Mouse (Mus musculus): ENCODE results near the gene Pold4. TPM values are rescaled to one million over a fixed set of nuclear protein-coding genes. Genes with fewer than 3 reads are reported as not detected.

The Pold4 gene
- 13.1 and 15.0 TPM in 2 replicates for polyA plus RNA-seq (2015; fragmentation: Nextera tagmentation; extraction: Ambion mirVana)

DNA sequence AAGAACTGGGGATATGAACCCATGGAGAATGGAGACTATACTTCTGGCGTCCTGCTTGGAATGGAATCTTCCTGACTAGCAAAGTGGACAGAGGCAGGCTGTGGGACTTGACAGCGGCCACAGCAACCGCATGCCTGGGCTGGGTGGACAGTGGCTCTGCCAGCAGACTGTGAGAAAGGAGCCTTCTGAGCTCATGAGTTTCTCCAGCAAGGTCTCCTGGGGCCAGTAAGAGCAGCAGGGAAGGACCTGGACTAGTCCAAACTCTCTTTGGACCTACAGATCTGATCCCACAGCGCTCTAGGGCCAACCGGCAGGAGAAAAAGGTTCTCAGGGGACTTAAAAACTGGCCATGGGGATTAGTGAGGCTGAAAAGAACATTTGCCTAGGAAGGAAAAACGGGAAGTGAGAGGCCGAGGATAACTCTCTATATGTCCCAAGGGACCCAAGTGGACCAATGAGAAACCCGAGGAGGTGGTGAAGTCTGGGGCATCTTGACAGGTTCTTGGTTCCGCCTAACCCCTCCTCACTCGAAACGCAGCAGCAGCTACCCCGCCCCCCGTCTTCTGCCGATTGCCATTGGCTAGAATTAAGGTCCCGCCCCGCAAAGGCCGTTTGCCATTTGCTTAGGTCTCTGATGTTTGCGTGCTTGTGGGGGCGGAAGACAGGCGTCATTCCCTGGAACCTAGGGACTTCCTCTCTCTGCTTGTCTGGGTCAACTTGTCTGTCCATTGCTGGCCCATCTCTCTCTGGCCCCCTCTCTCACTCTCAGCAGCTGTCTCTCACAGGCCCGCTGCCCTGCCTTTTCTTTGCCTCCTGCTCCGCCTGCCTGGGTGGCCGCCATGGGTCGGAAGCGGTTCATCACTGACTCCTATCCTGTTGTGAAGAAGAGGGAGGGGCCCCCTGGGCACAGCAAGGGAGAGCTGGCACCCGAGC, at the start of gene Pold4:
Pold4 (plus strand) TSS at position 647 of the 933 bp plus-strand sequence.
- Histone ChIP-seq H3K9ac (peak within 1 kb of the TSS; percentile 67), H3K36me3 (replicated peaks) (no peaks in the 10 kb centered on the region), H3K27me3 (peaks cover 31% of the 10 kb centered on the region), H3K4me3 (replicated peaks) (peak within 1 kb of the TSS; percentile 66), H3K27ac (replicated peaks) (peak within 1 kb of the TSS; percentile 83), H3K9me3 (replicated peaks) (no peaks in the 10 kb centered on the region), H3K4me2 (peak within 1 kb of the TSS; percentile 85), H3K4me1 (replicated peaks) (peaks cover 43% of the 10 kb centered on the region)
- 13% methylated on average over 26 of the region's 26 CpGs for WGBS (ENCODE audit: insufficient replicate concordance)
- ATAC-seq (ENCODE audit: insufficient read depth), result peak; percentile 87

DNA sequence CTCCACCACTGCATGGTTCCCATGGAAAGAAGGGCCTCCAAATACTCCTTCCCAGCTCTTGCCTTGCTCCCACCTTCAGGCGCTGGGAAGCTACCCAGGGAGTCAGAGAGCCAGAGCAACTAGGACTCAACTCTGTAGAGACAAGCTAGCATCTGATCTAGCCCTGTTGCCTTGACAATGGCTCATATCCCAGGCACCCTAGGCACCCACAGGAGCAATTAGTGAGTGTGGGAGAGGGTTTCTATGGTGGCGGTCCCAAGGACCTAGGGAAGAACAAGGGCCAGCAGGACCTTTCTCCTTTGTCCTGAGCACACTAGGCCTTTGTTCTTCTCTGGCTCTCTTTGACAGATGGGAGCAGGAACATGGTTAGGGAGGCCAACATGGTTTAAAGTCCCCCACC, 48.0 kb upstream of the Pold4 start:
- H3K27ac ChIP-seq (replicated peaks), result no peak overlapping the region
- H3K9me3 ChIP-seq (replicated peaks), result no peaks in the 10 kb centered on the region
- H3K9ac ChIP-seq, result no peak overlapping the region
- H3K27me3 ChIP-seq, result no peaks in the 10 kb centered on the region; the same call in 1 of the 2 replicates
- H3K4me2 ChIP-seq, result no peak overlapping the region
- peaks cover 38% of the 10 kb centered on the region for H3K4me1 ChIP-seq (replicated peaks)
- no peak for ATAC-seq (ENCODE audit: insufficient read depth)
- no peak overlapping the region for H3K4me3 ChIP-seq (replicated peaks)
- WGBS (ENCODE audit: insufficient replicate concordance), result 62% methylated on average over 2 of the region's 2 CpGs
- H3K36me3 ChIP-seq (replicated peaks), result no peaks in the 10 kb centered on the region

DNA sequence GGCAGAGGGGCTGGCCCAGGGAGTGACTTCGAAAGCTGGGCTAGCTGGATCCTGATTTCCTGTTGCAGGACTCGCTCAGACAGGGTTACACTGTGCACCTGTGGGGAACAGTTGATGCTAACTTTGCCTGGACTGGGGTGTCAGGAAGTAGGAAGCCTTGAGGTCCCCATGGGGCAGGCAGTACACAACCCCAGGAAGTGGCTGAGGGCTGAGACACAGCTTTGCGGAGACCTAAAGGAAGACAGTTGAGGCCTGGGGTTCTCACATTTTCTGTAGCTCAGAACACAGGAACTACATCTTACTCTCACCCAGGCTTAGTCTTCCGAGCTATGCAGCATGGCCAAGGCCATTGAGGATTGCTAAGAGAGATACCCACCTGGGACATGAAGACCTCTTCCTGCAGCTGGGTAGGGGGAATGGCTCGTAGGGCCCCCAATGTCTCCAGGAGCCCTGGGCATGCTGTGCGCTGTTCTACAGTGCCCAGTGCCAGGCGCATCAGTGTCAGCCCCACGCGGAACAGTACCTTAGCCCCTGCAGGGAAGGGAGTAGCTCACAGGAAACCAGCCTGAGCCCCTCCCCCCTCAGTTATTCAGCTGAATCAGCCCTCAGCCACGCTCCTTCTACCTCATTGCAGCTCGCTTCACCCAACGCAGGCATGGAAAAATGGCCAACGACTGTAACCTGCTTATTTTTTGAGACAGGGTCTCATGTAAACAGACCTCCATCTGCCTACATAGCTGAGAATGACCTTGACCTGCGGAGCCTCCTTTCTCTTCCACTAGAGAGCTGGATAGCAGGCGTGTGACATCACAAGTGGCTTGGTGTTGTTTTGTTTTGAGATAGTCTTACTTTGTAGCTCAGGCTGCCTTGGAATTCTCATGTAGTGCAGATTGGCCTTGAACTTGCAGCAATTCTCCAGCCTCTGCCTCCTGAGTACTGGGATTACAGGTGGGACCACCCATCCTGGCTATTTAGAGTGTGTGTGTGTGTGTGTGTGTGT, 46.4 kb upstream of the Pold4 start:
- Histone ChIP-seq H3K4me2 (peak overlapping the region; percentile 19; the same call in 1 of the 2 replicates), H3K27ac (replicated peaks) (peak overlapping the region; percentile 42; the same call in 1 of the 2 replicates), H3K4me1 (replicated peaks) (peaks cover 37% of the 10 kb centered on the region), H3K36me3 (replicated peaks) (no peaks in the 10 kb centered on the region), H3K4me3 (replicated peaks) (no peak overlapping the region), H3K27me3 (no peaks in the 10 kb centered on the region; the same call in 1 of the 2 replicates), H3K9me3 (replicated peaks) (no peaks in the 10 kb centered on the region), H3K9ac (no peak overlapping the region)
- peak; percentile 55; the same call in 1 of the 2 replicates for ATAC-seq (ENCODE audit: insufficient read depth)
- 24% methylated on average over 15 of the region's 15 CpGs for WGBS (ENCODE audit: insufficient replicate concordance)

DNA sequence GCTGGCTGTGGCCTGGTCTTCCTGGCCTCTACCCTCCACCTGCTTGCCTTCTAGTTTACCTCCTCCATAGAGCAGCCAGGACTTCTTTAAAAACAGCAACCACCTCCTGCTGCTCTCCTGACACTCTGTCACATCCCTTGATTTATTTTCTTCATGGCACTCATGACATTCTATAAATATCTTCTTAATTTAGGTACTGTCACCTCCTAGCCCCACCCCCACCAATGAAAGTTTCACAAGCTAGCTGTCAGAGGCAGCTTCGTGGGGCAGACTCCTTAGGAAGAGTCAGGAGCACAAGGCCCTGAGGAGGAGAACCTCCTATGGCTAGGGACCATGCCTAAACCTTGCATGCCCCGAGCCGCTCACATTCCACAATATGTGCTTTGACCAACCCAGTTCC, 44.4 kb upstream of the Pold4 start:
- 64% methylated on average over 3 of the region's 3 CpGs for WGBS (ENCODE audit: insufficient replicate concordance)
- no peak overlapping the region for H3K27ac ChIP-seq (replicated peaks)
- H3K9ac ChIP-seq, result no peak overlapping the region
- no peaks in the 10 kb centered on the region for H3K36me3 ChIP-seq (replicated peaks)
- no peak overlapping the region for H3K4me3 ChIP-seq (replicated peaks)
- H3K27me3 ChIP-seq, result no peaks in the 10 kb centered on the region
- peaks cover 45% of the 10 kb centered on the region for H3K4me1 ChIP-seq (replicated peaks)
- H3K9me3 ChIP-seq (replicated peaks), result no peaks in the 10 kb centered on the region
- no peak for ATAC-seq (ENCODE audit: insufficient read depth)
- no peak overlapping the region for H3K4me2 ChIP-seq

DNA sequence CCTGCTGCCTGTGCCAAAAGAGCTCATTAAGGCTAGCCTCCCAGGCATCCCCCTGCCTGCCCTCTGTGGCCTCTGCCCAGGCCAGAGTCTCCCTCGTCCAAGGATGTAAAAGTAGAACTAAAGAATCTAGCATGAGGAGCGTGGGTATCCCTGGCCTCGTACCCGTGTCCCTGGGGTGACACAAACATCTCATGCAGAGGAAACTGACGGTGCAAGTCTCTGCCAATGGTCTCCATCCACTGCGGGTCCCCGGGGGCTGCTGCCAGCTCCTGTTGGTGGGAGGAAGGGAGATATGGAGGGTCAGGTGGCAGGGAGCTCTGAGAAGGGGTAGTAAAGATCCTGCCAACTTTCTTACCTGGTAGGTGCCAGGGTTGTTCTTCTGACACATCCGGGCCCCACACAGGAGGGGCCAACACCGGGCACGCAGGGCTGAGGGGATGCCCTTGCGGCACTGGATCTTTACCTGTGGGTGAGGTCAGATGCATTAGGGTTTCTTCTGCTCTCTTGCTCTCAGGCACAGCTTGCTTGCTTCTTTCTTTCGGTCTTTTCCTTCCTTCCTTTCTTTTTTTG, 42.6 kb upstream of the Pold4 start:
- WGBS (ENCODE audit: insufficient replicate concordance), result 70% methylated on average over 12 of the region's 12 CpGs
- no peaks in the 10 kb centered on the region for H3K27me3 ChIP-seq
- no peak overlapping the region for H3K4me3 ChIP-seq (replicated peaks)
- no peak for ATAC-seq (ENCODE audit: insufficient read depth)
- H3K9me3 ChIP-seq (replicated peaks), result no peaks in the 10 kb centered on the region
- H3K36me3 ChIP-seq (replicated peaks), result peaks cover 13% of the 10 kb centered on the region
- H3K27ac ChIP-seq (replicated peaks), result no peak overlapping the region
- no peak overlapping the region for H3K9ac ChIP-seq
- no peak overlapping the region for H3K4me2 ChIP-seq
- peaks cover 53% of the 10 kb centered on the region for H3K4me1 ChIP-seq (replicated peaks)

DNA sequence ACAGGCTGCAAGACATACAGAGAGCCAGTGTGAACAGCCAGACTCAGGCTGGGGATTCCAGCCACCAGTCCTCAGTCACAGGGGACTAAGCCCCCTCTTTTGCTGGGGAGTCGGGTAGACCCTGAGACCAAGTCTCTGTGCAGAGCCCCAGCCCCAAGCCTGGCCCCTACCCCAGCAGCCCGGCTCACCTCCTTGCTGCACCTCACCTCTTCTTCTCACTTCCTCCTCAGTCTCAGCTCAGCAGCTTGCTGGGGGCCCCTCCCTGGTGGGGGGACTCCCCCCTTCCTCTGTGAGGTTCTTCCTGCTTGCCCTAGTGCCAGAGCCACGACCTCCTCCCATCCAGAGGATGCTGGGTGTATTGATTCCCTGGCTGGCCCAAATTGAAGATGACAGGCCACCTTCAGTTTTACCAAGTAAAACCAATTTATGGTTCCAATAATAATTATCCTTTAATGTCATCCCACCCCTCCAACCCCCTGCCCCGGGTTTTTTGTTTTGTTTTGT, 40.8 kb upstream of the Pold4 start, which contains the start of gene Tbc1d10c:
Tbc1d10c (minus strand) TSS at position 454 of the 504 bp plus-strand sequence.
- peaks cover 56% of the 10 kb centered on the region for H3K4me1 ChIP-seq (replicated peaks)
- peak within 1 kb of the TSS; percentile 86 for H3K4me3 ChIP-seq (replicated peaks)
- H3K9ac ChIP-seq, result peak within 1 kb of the TSS; percentile 92
- peaks cover 30% of the 10 kb centered on the region for H3K36me3 ChIP-seq (replicated peaks)
- no peaks in the 10 kb centered on the region for H3K9me3 ChIP-seq (replicated peaks)
- no peak for ATAC-seq (ENCODE audit: insufficient read depth)
- 18% methylated on average over 4 of the region's 4 CpGs for WGBS (ENCODE audit: insufficient replicate concordance)
- no peaks in the 10 kb centered on the region for H3K27me3 ChIP-seq
- H3K4me2 ChIP-seq, result peak within 1 kb of the TSS; percentile 88
- peak within 1 kb of the TSS; percentile 87 for H3K27ac ChIP-seq (replicated peaks)

DNA sequence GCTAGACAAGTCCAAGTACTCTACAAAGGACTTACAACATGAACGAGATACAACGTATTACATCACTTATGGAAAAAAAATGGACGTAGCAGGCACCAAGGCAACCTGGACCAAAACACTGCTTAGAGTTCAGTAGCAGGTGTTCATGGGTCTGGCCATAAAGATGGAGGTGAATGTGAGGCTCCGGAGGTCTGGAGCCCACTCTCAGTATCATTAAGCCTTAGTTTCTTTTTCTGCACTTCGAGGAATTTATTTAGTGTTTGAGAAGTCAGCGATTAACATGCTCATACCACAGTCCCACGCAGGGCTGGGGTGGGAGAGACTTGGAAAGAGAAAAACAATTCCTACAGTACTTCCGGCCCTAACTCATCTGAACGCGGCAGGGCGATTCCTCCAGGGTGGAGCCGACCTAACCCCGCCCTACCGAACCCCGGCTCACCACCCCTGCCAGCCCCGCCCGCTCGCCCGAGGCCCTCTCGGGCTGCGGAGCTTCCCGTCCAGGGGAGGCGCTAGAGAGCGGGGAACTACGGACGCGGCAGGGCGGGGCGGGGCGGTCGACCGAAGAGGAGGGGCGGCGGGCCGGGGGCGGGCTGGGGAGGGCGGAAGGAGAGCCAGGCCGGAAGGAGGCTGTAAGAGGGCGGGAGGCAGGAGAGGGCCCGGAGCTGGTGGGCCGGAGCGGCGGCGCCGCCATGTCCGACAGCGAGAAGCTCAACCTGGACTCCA, 40.0 kb upstream of the Pold4 start, which contains the start of gene Ppp1ca:
Ppp1ca (plus strand) TSS at position 538 of the 723 bp plus-strand sequence.
- Histone ChIP-seq H3K4me1 (replicated peaks) (peaks cover 61% of the 10 kb centered on the region), H3K36me3 (replicated peaks) (peaks cover 38% of the 10 kb centered on the region), H3K9me3 (replicated peaks) (no peaks in the 10 kb centered on the region), H3K4me3 (replicated peaks) (peak within 1 kb of the TSS; percentile 86), H3K9ac (peak within 1 kb of the TSS; percentile 92), H3K27me3 (no peaks in the 10 kb centered on the region), H3K27ac (replicated peaks) (peak within 1 kb of the TSS; percentile 87), H3K4me2 (peak within 1 kb of the TSS; percentile 88)
- 2% methylated on average over 42 of the region's 47 CpGs for WGBS (ENCODE audit: insufficient replicate concordance)
- peak; percentile 93 for ATAC-seq (ENCODE audit: insufficient read depth)

DNA sequence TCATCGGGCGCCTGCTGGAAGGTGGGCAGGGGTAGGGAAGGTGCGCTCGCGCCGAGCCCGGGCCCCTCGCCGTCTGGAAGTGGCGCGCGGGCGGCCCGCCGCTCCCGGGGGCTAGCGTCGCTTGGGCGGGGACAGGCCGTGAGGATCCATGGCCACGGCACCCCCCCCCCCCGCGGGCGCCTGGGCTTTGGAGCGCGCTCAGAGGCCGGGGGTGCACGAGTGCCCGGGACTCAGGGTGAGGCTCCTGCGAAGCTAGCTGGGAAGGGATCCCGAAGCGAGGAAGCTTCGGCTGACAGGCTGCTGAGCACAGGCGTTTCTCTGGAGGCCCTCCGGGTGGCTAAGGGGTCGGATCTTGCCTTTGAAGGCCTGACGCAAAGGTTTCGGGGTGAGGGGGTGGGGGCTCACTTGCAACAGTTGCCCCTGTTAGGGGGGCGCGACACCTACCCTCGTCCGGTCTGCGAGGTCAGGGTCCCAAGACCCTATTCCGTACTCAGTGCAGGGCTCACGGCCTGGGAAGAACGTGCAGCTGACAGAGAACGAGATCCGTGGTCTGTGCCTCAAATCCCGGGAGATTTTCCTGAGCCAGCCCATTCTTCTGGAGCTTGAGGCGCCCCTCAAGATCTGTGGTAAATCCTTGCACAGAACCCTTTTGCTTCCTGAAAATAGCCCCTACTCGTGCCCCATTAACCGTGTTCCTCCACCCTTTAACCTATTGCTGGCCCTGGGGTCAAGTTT, 39.3 kb upstream of the Pold4 start:
- peak; percentile 60 for ATAC-seq (ENCODE audit: insufficient read depth)
- under 1% methylated on average over 44 of the region's 52 CpGs for WGBS (ENCODE audit: insufficient replicate concordance)
- peaks cover 69% of the 10 kb centered on the region for H3K4me1 ChIP-seq (replicated peaks)
- no peaks in the 10 kb centered on the region for H3K27me3 ChIP-seq
- H3K9ac ChIP-seq, result peak overlapping the region; percentile 92
- peak overlapping the region; percentile 87 for H3K27ac ChIP-seq (replicated peaks)
- no peaks in the 10 kb centered on the region for H3K9me3 ChIP-seq (replicated peaks)
- H3K4me2 ChIP-seq, result peak overlapping the region; percentile 88
- H3K36me3 ChIP-seq (replicated peaks), result peaks cover 46% of the 10 kb centered on the region
- H3K4me3 ChIP-seq (replicated peaks), result peak overlapping the region; percentile 86

DNA sequence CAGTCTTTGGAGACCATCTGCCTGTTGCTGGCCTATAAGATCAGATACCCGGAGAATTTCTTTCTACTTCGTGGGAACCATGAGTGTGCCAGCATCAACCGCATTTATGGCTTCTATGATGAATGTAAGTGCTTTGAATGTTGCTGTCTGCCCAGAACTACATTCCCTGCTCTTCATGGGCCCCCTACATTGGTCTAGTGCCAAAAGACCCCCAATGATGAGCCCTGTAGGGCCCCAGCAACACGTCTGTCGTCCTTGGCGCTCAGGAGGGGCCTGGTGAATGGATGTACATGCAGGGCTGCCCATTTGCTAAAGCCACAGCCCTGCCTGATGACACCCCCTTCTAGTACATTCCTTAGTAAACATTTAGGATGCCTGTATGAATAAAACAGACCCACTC, 38.6 kb upstream of the Pold4 start:
- Histone ChIP-seq H3K4me2 (peak overlapping the region; percentile 88), H3K9me3 (replicated peaks) (no peaks in the 10 kb centered on the region), H3K27ac (replicated peaks) (peak overlapping the region; percentile 87), H3K36me3 (replicated peaks) (peaks cover 53% of the 10 kb centered on the region), H3K27me3 (no peaks in the 10 kb centered on the region), H3K4me3 (replicated peaks) (peak overlapping the region; percentile 86), H3K4me1 (replicated peaks) (peaks cover 71% of the 10 kb centered on the region), H3K9ac (peak overlapping the region; percentile 92)
- no peak for ATAC-seq (ENCODE audit: insufficient read depth)
- WGBS (ENCODE audit: insufficient replicate concordance), result 46% methylated on average over 6 of the region's 6 CpGs

Measured in liver, embryonic 15.5 days (tissue).